Mouse (Mus musculus) embryonic fibroblast, embryonic 13.5 days (primary cell): ENCODE results near the gene Ubl4b. TPM values are rescaled to one million over a fixed set of nuclear protein-coding genes. Genes with fewer than 3 reads are reported as not detected.

Experiments
- H3K27ac ChIP-seq: 2 replicates; pipeline ENCODE4 v1.5.1; 2012; ENCODE audit warnings: low read length, control low read depth, inconsistent platforms; ENCODE audit not compliant: insufficient read depth
- H3K4me1 ChIP-seq: 2 replicates; pipeline ENCODE4 v1.6.1; 2011; ENCODE audit warnings: low read length; ENCODE audit not compliant: control insufficient read depth, insufficient read depth
- H3K4me3 ChIP-seq: 2 replicates; pipeline ENCODE4 v1.5.1; 2011; ENCODE audit warnings: mild to moderate bottlenecking, control low read depth, low read length; ENCODE audit not compliant: insufficient read depth
- CTCF ChIP-seq: IDR thresholded peaks from 2 replicates; pipeline ENCODE4 v1.5.1; 2011; ENCODE audit warnings: mild to moderate bottlenecking, control low read depth, low read length, moderate library complexity, borderline replicate concordance; ENCODE audit not compliant: insufficient read depth
- POLR2A ChIP-seq: IDR thresholded peaks from 2 replicates; pipeline ENCODE4 v1.6.1; 2011; ENCODE audit warnings: low read depth, mild to moderate bottlenecking, control low read depth, low read length, moderate library complexity
- polyA plus RNA-seq: library from polyadenylated mRNA; stranded (reverse); fragments of >200 nt; gene quantifications from 2 replicates; pipeline ENCODE4 v1.2.4, GENCODE M21; 2011; ENCODE audit warnings: low read depth; ENCODE audit not compliant: missing spikeins, insufficient read length

Ubl4b gene
- polyA plus RNA-seq, 1 experiment = 0.37 TPM

- no peak overlapping the region for H3K4me3 ChIP-seq
- no peaks in the 10 kb centered on the region; the same call in 1 of the 2 replicates for H3K4me1 ChIP-seq
- H3K27ac ChIP-seq = no peak overlapping the region
- no peak for TF ChIP-seq POLR2A
These were observed 16.3 kb upstream of the Ubl4b start for GRCm38 (mm10) chr3:107571205-107571604.

- no peak for TF ChIP-seq CTCF
- no peak for TF ChIP-seq POLR2A
- Histone ChIP-seq H3K27ac (no peak overlapping the region), H3K4me3 (no peak overlapping the region), H3K4me1 (no peaks in the 10 kb centered on the region; the same call in 1 of the 2 replicates)
These were observed 13.8 kb upstream of the Ubl4b start for GRCm38 (mm10) chr3:107568721-107569120.

GRCm38 (mm10) chr3:107567766-107568165 is 12.9 kb upstream of the Ubl4b start:
- TF ChIP-seq CTCF = no peak
- no peak for TF ChIP-seq POLR2A
- no peak overlapping the region for H3K4me3 ChIP-seq
- H3K4me1 ChIP-seq = no peaks in the 10 kb centered on the region; the same call in 1 of the 2 replicates
- H3K27ac ChIP-seq = no peak overlapping the region

GRCm38 (mm10) chr3:107565331-107565730 is 10.5 kb upstream of the Ubl4b start:
- no peak overlapping the region for H3K4me3 ChIP-seq
- TF ChIP-seq CTCF (no peak), POLR2A (no peak)
- H3K27ac ChIP-seq = no peak overlapping the region
- no peaks in the 10 kb centered on the region; the same call in 1 of the 2 replicates for H3K4me1 ChIP-seq

GRCm38 (mm10) chr3:107563880-107564279 is 9.0 kb upstream of the Ubl4b start:
- Histone ChIP-seq H3K4me3 (no peak overlapping the region), H3K4me1 (no peaks in the 10 kb centered on the region; the same call in 1 of the 2 replicates), H3K27ac (no peak overlapping the region)
- no peak for TF ChIP-seq CTCF
- no peak for TF ChIP-seq POLR2A

GRCm38 (mm10) chr3:107562591-107562990 is 7.7 kb upstream of the Ubl4b start:
- TF ChIP-seq POLR2A (no peak), CTCF (no peak)
- Histone ChIP-seq H3K27ac (no peak overlapping the region), H3K4me3 (no peak overlapping the region), H3K4me1 (no peaks in the 10 kb centered on the region)

GRCm38 (mm10) chr3:107562104-107562503 is 7.2 kb upstream of the Ubl4b start:
- H3K4me1 ChIP-seq = no peaks in the 10 kb centered on the region
- no peak overlapping the region for H3K27ac ChIP-seq
- TF ChIP-seq POLR2A (no peak), CTCF (no peak)
- H3K4me3 ChIP-seq = no peak overlapping the region

- Histone ChIP-seq H3K4me3 (no peak overlapping the region), H3K4me1 (no peaks in the 10 kb centered on the region), H3K27ac (no peak overlapping the region)
- TF ChIP-seq POLR2A (no peak), CTCF (peak; percentile 96)
These were observed 4.3 kb upstream of the Ubl4b start for GRCm38 (mm10) chr3:107559183-107559582.

- TF ChIP-seq POLR2A (no peak), CTCF (no peak)
- H3K4me1 ChIP-seq = no peaks in the 10 kb centered on the region
These were observed 3.9 kb upstream of the Ubl4b start for GRCm38 (mm10) chr3:107558740-107559139.

GRCm38 (mm10) chr3:107550409-107551049 is 4.3 kb downstream of the Ubl4b start:
- H3K4me3 ChIP-seq = no peak overlapping the region
- TF ChIP-seq CTCF = peak; percentile 75
- TF ChIP-seq POLR2A = no peak
- H3K27ac ChIP-seq = no peak overlapping the region
- no peaks in the 10 kb centered on the region for H3K4me1 ChIP-seq

More at GRCm38 (mm10) chr3:107558740-107559139, 3.9 kb upstream of the Ubl4b start:
- Histone ChIP-seq H3K4me3 (no peak overlapping the region), H3K27ac (no peak overlapping the region)

GRCm38 (mm10) chr3:107546956-107547355 is 7.9 kb downstream of the Ubl4b start:
- TF ChIP-seq CTCF = no peak
- TF ChIP-seq POLR2A = no peak
- Histone ChIP-seq H3K4me3 (no peak overlapping the region), H3K27ac (no peak overlapping the region), H3K4me1 (peaks cover 5% of the 10 kb centered on the region)
